Mouse (Mus musculus) heart, embryonic 14.5 days (tissue): Measurements from ENCODE around the gene Adgre1. TPM values are rescaled to one million over a fixed set of nuclear protein-coding genes. Genes with fewer than 3 reads are reported as not detected.
"Not testable (repeated sequence)": the region's sequence is repeated elsewhere in the genome, so short reads cannot be mapped to it uniquely, and the experiment has no call there.

Experiments
- ATAC-seq: fragments of 200-750 bp; cut with Nextera tagmentation; 2 replicates; pipeline ENCODE4 v1.8.0; 2017; ENCODE audit warnings: low read depth, moderate TSS enrichment; ENCODE audit not compliant: insufficient number of reproducible peaks, insufficient read depth, low FRiP score
- H3K27ac ChIP-seq, 2 experiments: fragments of 200-500 bp in 1 of 2; fragments of 300-500 bp in 1 of 2; sonication (generic) in 1 of 2; replicated peaks in 1 of 2; 2 replicates each; pipeline ENCODE4 v1.5.1; 2012 to 2014; ENCODE audit warnings: low read depth in 2 of 2, low read length in 2 of 2, control low read depth in 1 of 2, mild to moderate bottlenecking in 1 of 2, mixed read lengths in 1 of 2; ENCODE audit not compliant: control insufficient read depth in 1 of 2, insufficient read depth in 1 of 2
- H3K27me3 ChIP-seq: fragments of 300-500 bp; sonication (generic); 2 replicates; pipeline ENCODE4 v1.6.1; 2014; ENCODE audit warnings: mild to moderate bottlenecking, low read length, control low read depth; ENCODE audit not compliant: control insufficient read depth, insufficient read depth
- H3K36me3 ChIP-seq: fragments of 300-500 bp; sonication (generic); 2 replicates; pipeline ENCODE4 v1.6.1; 2014; ENCODE audit warnings: mild to moderate bottlenecking, control low read depth, low read length, mixed read lengths; ENCODE audit not compliant: control insufficient read depth, insufficient read depth
- H3K4me1 ChIP-seq, 2 experiments: fragments of 200-500 bp in 1 of 2; fragments of 300-500 bp in 1 of 2; sonication (generic) in 1 of 2; 2 replicates each; pipeline ENCODE4 v1.6.1; 2012 to 2014; ENCODE audit warnings: low read length in 2 of 2, control low read depth in 1 of 2, mixed read lengths in 1 of 2; ENCODE audit not compliant: control insufficient read depth in 2 of 2, insufficient read depth in 2 of 2
- H3K4me2 ChIP-seq: fragments of 300-500 bp; sonication (generic); 2 replicates; pipeline ENCODE4 v1.6.1; 2014; ENCODE audit warnings: mild to moderate bottlenecking, low read length
- H3K4me3 ChIP-seq, 2 experiments: fragments of 200-500 bp in 1 of 2; fragments of 300-500 bp in 1 of 2; sonication (generic) in 1 of 2; 2 replicates each; pipeline ENCODE4 v1.5.1; 2012 to 2014; ENCODE audit warnings: low read length in 2 of 2, mild to moderate bottlenecking in 2 of 2, control low read depth in 1 of 2, low read depth in 1 of 2, moderate library complexity in 1 of 2; ENCODE audit not compliant: control insufficient read depth in 1 of 2, insufficient read depth in 1 of 2
- H3K9ac ChIP-seq: fragments of 300-500 bp; sonication (generic); 2 replicates; pipeline ENCODE4 v1.6.1; 2014; ENCODE audit warnings: mild to moderate bottlenecking, low read length
- H3K9me3 ChIP-seq: fragments of 300-500 bp; sonication (generic); 2 replicates; pipeline ENCODE4 v1.6.1; 2016; ENCODE audit warnings: low read length, control low read depth; ENCODE audit not compliant: control insufficient read depth
- WGBS: fragments of 180-500 bp; shearing (Covaris S2); extraction: QIAGEN DNeasy Blood & Tissue Kit; methylation state at CpG from one replicate; pipeline ENCODE4 v1.1.7; 2014; 5-methylcytosine and 5-hydroxymethylcytosine counted together
- polyA plus RNA-seq: library from polyadenylated mRNA; unstranded; fragments of >200 nt; fragmentation: Nextera tagmentation; extraction: Ambion mirVana; gene quantifications from 2 replicates; pipeline ENCODE4 v1.2.1, GENCODE M21; 2014

Gene Adgre1
- polyA plus RNA-seq, 1 experiment from 2014 or later: 3.8 TPM

GRCm38 (mm10) chr17:57335194-57335593 is 23.3 kb upstream of the Adgre1 start:
- not testable (repeated sequence) for H3K36me3 ChIP-seq, H3K4me1 ChIP-seq, H3K9me3 ChIP-seq, H3K27ac ChIP-seq, ATAC-seq, H3K9ac ChIP-seq, H3K27me3 ChIP-seq, H3K4me3 ChIP-seq
- H3K4me2 ChIP-seq: 0 out of 2 replicates have a peak overlapping the region, but pooled peaks have one; percentile 17
- 65% methylated on average over 9 of the region's 9 CpGs for WGBS

- Histone ChIP-seq H3K27me3 (no peaks in the 10 kb centered on the region), H3K4me1 (no peaks in the 10 kb centered on the region), H3K27ac (no peak overlapping the region), H3K9me3 (no peaks in the 10 kb centered on the region), H3K9ac (no peak overlapping the region), H3K4me3 (no peak overlapping the region), H3K36me3 (no peaks in the 10 kb centered on the region), H3K4me2 (no peak overlapping the region)
- 11% methylated on average over 11 of the region's 11 CpGs for WGBS
- ATAC-seq: peak; percentile 44; the same call in 1 of the 2 replicates
These were observed 22.7 kb upstream of the Adgre1 start for GRCm38 (mm10) chr17:57335673-57336303.

- ATAC-seq: no peak
- Histone ChIP-seq H3K4me2 (no peak overlapping the region), H3K4me3 (no peak overlapping the region), H3K9ac (no peak overlapping the region), H3K9me3 (0 out of 2 replicates have a peak, but pooled peaks cover 4% of the 10 kb centered on the region), H3K27ac (no peak overlapping the region), H3K27me3 (no peaks in the 10 kb centered on the region), H3K4me1 (no peaks in the 10 kb centered on the region), H3K36me3 (no peaks in the 10 kb centered on the region)
- WGBS: 79% methylated on average over 10 of the region's 10 CpGs
These were observed 20.5 kb upstream of the Adgre1 start for GRCm38 (mm10) chr17:57337996-57338395.

GRCm38 (mm10) chr17:57339298-57339697 is 19.2 kb upstream of the Adgre1 start:
- Histone ChIP-seq H3K9ac (no peak overlapping the region), H3K4me1 (no peaks in the 10 kb centered on the region), H3K4me2 (no peak overlapping the region), H3K36me3 (no peaks in the 10 kb centered on the region), H3K9me3 (0 out of 2 replicates have a peak, but pooled peaks cover 4% of the 10 kb centered on the region), H3K4me3 (no peak overlapping the region), H3K27me3 (no peaks in the 10 kb centered on the region), H3K27ac (no peak overlapping the region)
- 71% methylated on average over 9 of the region's 9 CpGs for WGBS
- ATAC-seq: no peak

- no peak for ATAC-seq
- Histone ChIP-seq H3K27ac (no peak overlapping the region), H3K4me2 (no peak overlapping the region), H3K4me1 (no peaks in the 10 kb centered on the region), H3K36me3 (no peaks in the 10 kb centered on the region), H3K4me3 (no peak overlapping the region), H3K27me3 (no peaks in the 10 kb centered on the region), H3K9ac (no peak overlapping the region), H3K9me3 (0 out of 2 replicates have a peak, but pooled peaks cover 4% of the 10 kb centered on the region)
- WGBS: 63% methylated on average over 4 of the region's 4 CpGs
These were observed 16.9 kb upstream of the Adgre1 start for GRCm38 (mm10) chr17:57341568-57341967.

- Histone ChIP-seq H3K27me3 (no peaks in the 10 kb centered on the region), H3K9me3 (0 out of 2 replicates have a peak, but pooled peaks cover 4% of the 10 kb centered on the region), H3K36me3 (no peaks in the 10 kb centered on the region), H3K4me2 (no peak overlapping the region), H3K27ac (no peak overlapping the region), H3K9ac (no peak overlapping the region), H3K4me1 (no peaks in the 10 kb centered on the region), H3K4me3 (no peak overlapping the region)
- no peak for ATAC-seq
- 61% methylated on average over 2 of the region's 2 CpGs for WGBS
These were observed 14.3 kb upstream of the Adgre1 start for GRCm38 (mm10) chr17:57344029-57344707.

GRCm38 (mm10) chr17:57347017-57347416 is 11.5 kb upstream of the Adgre1 start:
- H3K4me3 ChIP-seq: no peak overlapping the region
- H3K27ac ChIP-seq: no peak overlapping the region
- no peak overlapping the region for H3K9ac ChIP-seq
- no peaks in the 10 kb centered on the region for H3K36me3 ChIP-seq
- 0 out of 2 replicates have a peak, but pooled peaks cover 3% of the 10 kb centered on the region for H3K9me3 ChIP-seq
- WGBS: 51% methylated on average over 6 of the region's 6 CpGs
- H3K27me3 ChIP-seq: no peaks in the 10 kb centered on the region
- no peak overlapping the region for H3K4me2 ChIP-seq
- no peaks in the 10 kb centered on the region for H3K4me1 ChIP-seq
- no peak for ATAC-seq
